Mouse (Mus musculus): Measurements from ENCODE around the gene Cst6. TPM values are rescaled to one million over a fixed set of nuclear protein-coding genes. Genes with fewer than 3 reads are reported as not detected.

Gene Cst6
- polyA plus RNA-seq, 1 experiment from 2014 or later: not detected

- Histone ChIP-seq H3K36me3 (ENCODE audit: insufficient read depth) (no peaks in the 10 kb centered on the region), H3K4me1 (ENCODE audit: insufficient read depth) (no peaks in the 10 kb centered on the region), H3K4me2 (no peak overlapping the region), H3K27ac (ENCODE audit: low read depth) (no peak overlapping the region), H3K9ac (no peak overlapping the region), H3K27me3 (ENCODE audit: insufficient read depth, low read length) (no peaks in the 10 kb centered on the region), H3K4me3 (ENCODE audit: low read depth, low read length) (no peak overlapping the region), H3K9me3 (ENCODE audit: low read depth, low read length) (no peaks in the 10 kb centered on the region)
- DNase-seq (no peak), ATAC-seq (ENCODE audit: insufficient read depth) (no peak)
- 62% methylated on average over 2 of the region's 2 CpGs for WGBS
- no peak for TF ChIP-seq CTCF (IDR thresholded peaks at IDR 0.05; ENCODE audit: low read depth)
Observed at GRCm38 (mm10) chr19:5353609-5354008, 4.2 kb upstream of the Cst6 start.

GRCm38 (mm10) chr19:5348526-5349501 lies 560 bp downstream of the Cst6 start:
- Histone ChIP-seq H3K36me3 (ENCODE audit: insufficient read depth) (no peaks in the 10 kb centered on the region), H3K9me3 (ENCODE audit: low read depth, low read length) (no peaks in the 10 kb centered on the region), H3K4me2 (peak overlapping the region; percentile 64), H3K27me3 (ENCODE audit: insufficient read depth, low read length) (no peaks in the 10 kb centered on the region), H3K27ac (ENCODE audit: low read depth) (no peak overlapping the region), H3K4me3 (ENCODE audit: low read depth, low read length) (peak overlapping the region; percentile 27), H3K4me1 (ENCODE audit: insufficient read depth) (no peaks in the 10 kb centered on the region), H3K9ac (peak overlapping the region; percentile 42)
- DNase-seq: peak; percentile 57
- WGBS: 4% methylated on average over 34 of the region's 34 CpGs
- TF ChIP-seq CTCF (IDR thresholded peaks at IDR 0.05; ENCODE audit: low read depth): peak; percentile 52
- ATAC-seq (ENCODE audit: insufficient read depth): no peak

GRCm38 (mm10) chr19:5348064-5348463 lies 1.3 kb downstream of the Cst6 start:
- no peak overlapping the region for H3K4me3 ChIP-seq (ENCODE audit: low read depth, low read length)
- no peak overlapping the region for H3K27ac ChIP-seq (ENCODE audit: low read depth)
- 80% methylated on average over 6 of the region's 6 CpGs for WGBS
- no peak for TF ChIP-seq CTCF (IDR thresholded peaks at IDR 0.05; ENCODE audit: low read depth)
- H3K36me3 ChIP-seq (ENCODE audit: insufficient read depth): no peaks in the 10 kb centered on the region
- no peak overlapping the region for H3K9ac ChIP-seq
- H3K4me2 ChIP-seq: no peak overlapping the region
- H3K4me1 ChIP-seq (ENCODE audit: insufficient read depth): no peaks in the 10 kb centered on the region
- DNase-seq: no peak
- no peaks in the 10 kb centered on the region for H3K27me3 ChIP-seq (ENCODE audit: insufficient read depth, low read length)
- H3K9me3 ChIP-seq (ENCODE audit: low read depth, low read length): no peaks in the 10 kb centered on the region
- ATAC-seq (ENCODE audit: insufficient read depth): no peak

DNA sequence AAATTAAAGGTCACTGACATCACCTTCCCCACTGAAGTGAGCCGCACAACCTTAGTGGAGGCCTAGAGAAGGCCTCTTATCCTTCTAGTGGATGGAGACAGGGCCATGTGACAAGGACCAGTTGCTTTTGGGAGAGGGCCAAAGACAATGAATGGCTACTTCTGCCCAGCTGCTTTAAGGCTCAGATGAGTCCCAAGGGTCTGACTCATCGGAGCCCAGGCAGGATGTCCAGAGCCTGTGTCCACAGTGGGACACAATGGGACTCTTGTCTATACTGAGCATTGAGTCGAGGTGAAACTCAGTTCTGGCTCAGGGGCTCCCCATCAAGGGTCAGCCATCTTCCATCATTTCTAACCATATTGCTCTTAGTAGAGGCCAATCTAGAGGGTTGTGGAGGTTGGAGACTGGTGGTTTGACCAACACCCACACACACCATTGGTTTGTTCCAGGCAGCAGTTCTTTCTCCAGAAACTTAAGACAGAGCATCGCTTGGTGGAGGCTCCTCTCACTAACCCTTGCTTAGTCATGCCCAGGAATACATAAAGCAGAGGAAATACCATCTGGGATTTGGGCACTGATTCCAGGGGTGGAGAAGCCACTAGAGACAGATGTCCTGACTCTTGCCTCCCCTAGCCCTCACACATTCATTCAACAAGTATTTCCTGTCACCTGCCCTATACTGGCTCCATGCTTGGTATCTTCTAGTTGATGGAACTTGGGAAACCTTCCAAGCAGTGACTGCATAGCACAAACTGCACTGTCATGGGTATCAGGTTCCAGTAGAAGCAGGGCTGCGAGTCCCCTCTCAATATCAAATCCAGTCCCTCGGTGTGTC lies 3.9 kb downstream of the Cst6 start:
- Histone ChIP-seq H3K4me1 (ENCODE audit: insufficient read depth) (no peaks in the 10 kb centered on the region), H3K27ac (ENCODE audit: low read depth) (no peak overlapping the region), H3K9ac (no peak overlapping the region), H3K27me3 (ENCODE audit: insufficient read depth, low read length) (no peaks in the 10 kb centered on the region), H3K4me2 (no peak overlapping the region), H3K36me3 (ENCODE audit: insufficient read depth) (no peaks in the 10 kb centered on the region), H3K9me3 (ENCODE audit: low read depth, low read length) (no peaks in the 10 kb centered on the region), H3K4me3 (ENCODE audit: low read depth, low read length) (no peak overlapping the region)
- ATAC-seq (ENCODE audit: insufficient read depth): peak; percentile 41; the same call in 1 of the 2 replicates
- 75% methylated on average over 6 of the region's 6 CpGs for WGBS
- no peak for DNase-seq
- TF ChIP-seq CTCF (IDR thresholded peaks at IDR 0.05; ENCODE audit: low read depth): no peak

DNA sequence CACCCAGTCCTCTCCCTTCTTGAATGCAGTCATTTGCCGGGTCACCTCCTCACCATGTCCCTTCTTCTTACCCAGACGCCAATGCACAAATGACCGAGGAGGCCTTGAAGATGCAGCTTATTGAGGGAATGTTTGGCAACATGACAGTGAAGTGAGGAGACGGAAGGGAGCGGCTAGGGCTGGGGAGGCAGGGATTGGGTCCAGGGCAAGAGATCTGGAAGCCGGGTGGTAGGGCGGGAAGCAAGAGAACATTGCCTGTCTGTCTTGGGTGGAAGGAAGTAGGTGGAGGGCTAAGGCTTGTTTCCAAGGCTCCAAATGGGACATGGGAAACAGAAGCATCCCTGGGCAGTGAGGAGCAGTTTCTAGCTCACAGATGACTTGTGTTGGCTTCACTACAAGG lies 8.0 kb downstream of the Cst6 start:
- Histone ChIP-seq H3K9ac (no peak overlapping the region), H3K27ac (ENCODE audit: low read depth) (no peak overlapping the region), H3K9me3 (ENCODE audit: low read depth, low read length) (no peaks in the 10 kb centered on the region), H3K4me1 (ENCODE audit: insufficient read depth) (no peaks in the 10 kb centered on the region), H3K36me3 (ENCODE audit: insufficient read depth) (no peaks in the 10 kb centered on the region), H3K27me3 (ENCODE audit: insufficient read depth, low read length) (no peaks in the 10 kb centered on the region), H3K4me3 (ENCODE audit: low read depth, low read length) (no peak overlapping the region), H3K4me2 (no peak overlapping the region)
- ATAC-seq (ENCODE audit: insufficient read depth): no peak
- WGBS: 85% methylated on average over 7 of the region's 7 CpGs
- TF ChIP-seq CTCF (IDR thresholded peaks at IDR 0.05; ENCODE audit: low read depth): no peak
- DNase-seq: no peak

DNA sequence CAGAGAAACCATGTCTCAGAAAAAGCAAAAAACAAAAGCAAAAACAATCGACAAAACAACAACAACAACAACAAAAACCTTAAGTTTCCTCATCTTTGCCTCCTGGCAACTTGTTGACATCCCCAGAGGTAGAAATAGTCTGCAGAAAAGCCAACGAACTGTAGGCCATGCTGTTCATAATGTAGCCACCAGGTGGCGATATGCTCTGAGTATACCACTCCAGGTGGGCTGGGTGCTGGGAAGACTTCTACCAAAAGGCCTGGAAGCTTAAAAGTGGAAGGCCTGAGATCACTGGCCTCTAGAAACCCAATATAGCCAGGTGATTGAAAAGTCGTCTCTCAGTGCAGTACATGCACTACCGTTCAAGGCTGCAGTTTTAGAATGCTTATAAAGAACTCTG lies 11.4 kb downstream of the Cst6 start:
- Histone ChIP-seq H3K27ac (ENCODE audit: low read depth) (no peak overlapping the region), H3K4me1 (ENCODE audit: insufficient read depth) (no peaks in the 10 kb centered on the region), H3K9ac (no peak overlapping the region), H3K9me3 (ENCODE audit: low read depth, low read length) (no peaks in the 10 kb centered on the region), H3K27me3 (ENCODE audit: insufficient read depth, low read length) (no peaks in the 10 kb centered on the region), H3K4me2 (no peak overlapping the region), H3K4me3 (ENCODE audit: low read depth, low read length) (no peak overlapping the region), H3K36me3 (ENCODE audit: insufficient read depth) (no peaks in the 10 kb centered on the region)
- DNase-seq (peak; percentile 87), ATAC-seq (ENCODE audit: insufficient read depth) (no peak)
- TF ChIP-seq CTCF (IDR thresholded peaks at IDR 0.05; ENCODE audit: low read depth): peak; percentile 90
- WGBS: 20% methylated on average over 5 of the region's 5 CpGs

DNA sequence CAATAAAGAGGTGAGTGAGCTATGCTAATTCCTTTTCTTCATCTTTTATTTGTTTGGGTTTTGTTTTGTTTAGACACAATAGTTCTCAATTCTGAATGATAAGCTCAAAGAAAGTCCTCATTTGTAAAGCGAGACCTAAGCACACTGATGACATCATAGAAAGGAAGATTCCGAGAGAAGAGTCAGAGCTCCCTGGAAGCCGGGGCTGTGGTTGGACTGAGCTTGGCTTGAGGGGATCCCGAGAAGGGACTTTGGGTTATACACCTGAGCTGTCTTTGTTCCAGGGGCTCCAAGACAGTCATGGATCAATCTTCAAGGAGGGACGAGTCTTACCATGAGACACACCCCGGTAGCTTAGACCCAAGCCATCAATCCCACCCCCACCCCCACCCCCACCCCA lies 13.9 kb downstream of the Cst6 start, which contains the start of gene Catsper1:
Gene Catsper1 (plus strand): TSS at position 301 of the 400 bp plus-strand sequence.
- no peaks in the 10 kb centered on the region for H3K4me1 ChIP-seq (ENCODE audit: insufficient read depth)
- DNase-seq (no peak), ATAC-seq (ENCODE audit: insufficient read depth) (no peak)
- TF ChIP-seq CTCF (IDR thresholded peaks at IDR 0.05; ENCODE audit: low read depth): no peak
- no peak within 1 kb of the TSS for H3K27ac ChIP-seq (ENCODE audit: low read depth)
- no peaks in the 10 kb centered on the region for H3K27me3 ChIP-seq (ENCODE audit: insufficient read depth, low read length)
- no peak within 1 kb of the TSS for H3K4me2 ChIP-seq
- no peaks in the 10 kb centered on the region for H3K9me3 ChIP-seq (ENCODE audit: low read depth, low read length)
- H3K36me3 ChIP-seq (ENCODE audit: insufficient read depth): no peaks in the 10 kb centered on the region
- H3K4me3 ChIP-seq (ENCODE audit: low read depth, low read length): no peak within 1 kb of the TSS
- WGBS: 89% methylated on average over 6 of the region's 6 CpGs
- H3K9ac ChIP-seq: no peak within 1 kb of the TSS

Measured in lung, embryonic 14.5 days (tissue).